Mouse (Mus musculus) urinary bladder, adult 2 months (tissue): ENCODE data around the gene Kif21b. TPM values are rescaled to one million over a fixed set of nuclear protein-coding genes. Genes with fewer than 3 reads are reported as not detected.

Experiments
- DNase-seq: peaks from one replicate; pipeline ENCODE4 v3.0.0; 2022; ENCODE audit warnings: low spot score
- polyA plus RNA-seq: library from polyadenylated mRNA; depleted of rRNA; stranded (reverse); fragments of >200 nt; gene quantifications from 2 replicates; pipeline ENCODE4 v1.2.3, GENCODE M21; 2012

Gene Kif21b
- polyA plus RNA-seq, 1 experiment: 2.4 TPM

DNA sequence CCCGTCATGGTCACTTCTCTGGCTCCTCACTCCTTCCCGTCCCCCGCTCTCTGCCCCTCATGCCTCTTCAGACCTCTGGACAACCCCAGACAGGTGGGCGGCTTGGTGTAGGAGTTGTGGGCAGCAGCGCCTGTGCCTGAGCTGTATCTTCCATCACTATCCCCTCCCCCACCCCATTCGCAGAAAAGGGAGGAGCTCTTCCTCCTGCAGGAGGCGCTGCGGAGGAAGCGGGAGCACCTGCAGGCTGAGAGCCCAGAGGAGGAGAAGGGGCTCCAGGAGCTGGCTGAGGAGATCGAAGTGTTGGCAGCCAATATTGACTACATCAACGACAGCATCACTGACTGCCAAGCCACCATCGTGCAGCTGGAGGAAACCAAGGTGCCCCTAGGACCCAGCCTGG lies 28.6 kb downstream of the Kif21b start:
- no peak for DNase-seq

DNA sequence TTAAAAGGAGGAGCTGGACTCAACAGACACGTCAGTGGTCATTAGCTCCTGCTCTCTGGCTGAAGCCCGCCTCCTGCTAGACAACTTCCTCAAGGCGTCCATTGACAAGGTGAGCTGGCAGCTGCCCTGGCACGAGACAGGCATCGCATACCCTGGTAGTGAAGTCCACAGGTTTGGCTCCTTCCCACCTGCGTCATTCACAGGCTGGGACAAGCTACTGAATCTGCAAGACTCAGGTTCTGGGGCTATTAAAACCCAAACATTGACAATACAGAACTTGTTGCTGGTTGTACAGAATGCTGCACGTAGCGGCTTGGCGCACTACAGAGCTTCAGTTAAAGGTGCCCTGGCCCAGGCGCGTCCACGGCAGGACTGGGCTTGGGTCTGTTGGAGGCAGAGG lies 29.1 kb downstream of the Kif21b start:
- DNase-seq: no peak

- DNase-seq: no peak
Observed at GRCm38 (mm10) chr1:136160930-136161329, 29.7 kb downstream of the Kif21b start.

- no peak for DNase-seq
Observed at GRCm38 (mm10) chr1:136161333-136161921, 30.2 kb downstream of the Kif21b start.

DNA sequence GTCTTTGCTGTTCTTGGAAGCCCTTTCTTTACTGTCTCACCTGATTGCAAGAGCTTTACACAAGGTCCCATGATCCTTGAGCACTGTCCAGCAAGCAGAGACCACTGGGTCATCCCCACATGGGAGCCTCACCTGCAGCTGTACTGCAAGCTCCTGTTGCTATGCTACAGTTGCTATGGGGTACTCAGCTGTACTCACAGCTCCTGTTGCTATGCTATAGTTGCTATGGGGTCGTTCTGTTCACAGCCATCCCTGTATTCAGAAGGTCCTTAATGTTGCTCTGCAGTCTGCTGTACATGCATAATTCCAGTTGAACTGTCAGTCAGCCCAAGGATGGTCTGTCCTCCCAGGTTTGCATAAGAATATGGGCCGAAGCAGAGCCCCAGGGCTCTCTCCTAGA lies 34.2 kb downstream of the Kif21b start:
- no peak for DNase-seq

DNA sequence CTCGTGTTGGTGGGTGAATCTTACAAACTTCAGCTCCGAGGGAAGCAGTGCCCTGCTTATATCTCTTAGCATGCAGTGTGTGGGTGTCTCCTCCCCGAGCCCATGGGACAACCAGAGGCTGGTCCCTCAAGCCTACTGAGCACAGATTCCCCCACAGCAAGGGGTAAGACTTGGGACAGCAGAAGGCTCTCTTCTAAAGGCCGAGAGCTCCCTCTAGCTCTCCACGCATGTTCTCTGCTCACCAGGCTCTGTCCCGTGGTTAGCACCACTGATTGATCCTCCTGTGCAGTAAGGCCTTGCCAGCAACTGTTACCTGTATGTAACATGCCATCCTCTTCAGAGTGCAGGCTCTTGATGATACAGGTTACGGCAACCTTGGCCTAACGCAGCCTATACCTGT lies 36.5 kb downstream of the Kif21b start:
- no peak for DNase-seq

GRCm38 (mm10) chr1:136170109-136170508 lies 38.9 kb downstream of the Kif21b start:
- no peak for DNase-seq

DNA sequence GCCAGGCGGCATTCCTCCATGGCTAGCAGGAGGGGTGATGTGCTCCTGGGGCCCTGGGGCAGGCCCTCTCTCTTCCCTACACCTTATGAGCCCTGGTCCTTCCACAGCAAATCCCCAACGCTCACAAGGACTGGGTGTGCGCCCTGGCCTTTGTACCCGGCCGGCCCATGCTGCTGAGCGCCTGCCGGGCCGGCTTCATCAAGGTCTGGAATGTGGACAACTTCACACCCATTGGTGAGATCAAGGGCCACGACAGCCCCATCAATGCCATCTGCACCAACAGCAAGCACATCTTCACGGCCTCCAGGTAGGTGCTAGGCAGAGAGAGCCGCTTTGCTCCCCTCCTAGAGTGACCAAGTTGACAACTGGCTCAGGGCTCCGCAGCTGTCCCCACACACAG lies 41.5 kb downstream of the Kif21b start:
- DNase-seq: no peak

DNA sequence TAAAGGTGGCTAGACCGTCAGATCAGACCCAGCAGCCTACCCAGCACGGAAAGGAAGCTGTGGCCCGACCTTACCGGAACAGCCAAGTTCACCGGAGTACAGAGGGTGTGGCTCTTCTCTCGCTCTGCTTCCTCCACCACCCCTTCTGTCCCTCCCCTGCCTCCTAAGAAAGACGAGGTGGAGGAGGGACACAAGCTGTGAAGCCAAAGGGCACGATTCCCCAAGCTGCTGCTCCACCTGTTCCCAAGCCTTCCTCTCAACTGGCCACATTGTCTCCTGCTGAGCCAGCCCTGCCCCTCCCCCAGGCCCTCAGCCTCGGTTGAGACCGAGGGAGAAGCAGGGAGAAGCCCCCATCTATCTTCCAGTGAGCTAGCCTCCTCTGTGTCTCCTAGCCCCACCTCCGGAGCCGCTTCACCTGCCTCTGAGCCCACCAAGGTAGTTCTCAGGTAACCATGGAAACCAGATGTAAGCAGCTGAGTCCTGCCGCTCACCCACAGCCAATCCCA lies 43.0 kb downstream of the Kif21b start:
- no peak for DNase-seq

GRCm38 (mm10) chr1:136175183-136175582 lies 44.0 kb downstream of the Kif21b start:
- DNase-seq: no peak

DNA sequence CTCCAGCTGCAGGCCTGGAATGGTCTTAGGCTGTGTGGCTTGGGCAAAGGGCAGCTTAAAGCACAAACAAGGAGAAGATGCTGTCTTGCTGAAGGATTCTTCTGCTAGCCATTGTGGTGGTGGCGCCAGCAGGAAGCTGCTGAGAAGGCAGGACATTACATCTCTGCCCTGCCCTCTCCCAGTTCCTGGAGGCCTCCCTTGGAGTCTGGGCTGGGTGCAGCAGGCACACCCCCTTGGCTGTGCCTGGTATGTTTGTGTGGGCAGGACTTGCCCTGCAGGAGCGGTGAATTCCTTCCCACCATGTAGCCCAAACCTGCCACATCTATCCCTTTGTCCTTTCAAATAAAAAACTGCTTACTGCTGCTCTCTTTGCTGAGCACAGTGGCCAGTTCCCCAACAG lies 45.9 kb downstream of the Kif21b start:
- no peak for DNase-seq

GRCm38 (mm10) chr1:136178741-136179140 lies 47.6 kb downstream of the Kif21b start:
- DNase-seq: no peak

GRCm38 (mm10) chr1:136179511-136180001 lies 48.4 kb downstream of the Kif21b start:
- no peak for DNase-seq

- DNase-seq: no peak
Observed at GRCm38 (mm10) chr1:136190033-136190432, 58.8 kb downstream of the Kif21b start.

DNA sequence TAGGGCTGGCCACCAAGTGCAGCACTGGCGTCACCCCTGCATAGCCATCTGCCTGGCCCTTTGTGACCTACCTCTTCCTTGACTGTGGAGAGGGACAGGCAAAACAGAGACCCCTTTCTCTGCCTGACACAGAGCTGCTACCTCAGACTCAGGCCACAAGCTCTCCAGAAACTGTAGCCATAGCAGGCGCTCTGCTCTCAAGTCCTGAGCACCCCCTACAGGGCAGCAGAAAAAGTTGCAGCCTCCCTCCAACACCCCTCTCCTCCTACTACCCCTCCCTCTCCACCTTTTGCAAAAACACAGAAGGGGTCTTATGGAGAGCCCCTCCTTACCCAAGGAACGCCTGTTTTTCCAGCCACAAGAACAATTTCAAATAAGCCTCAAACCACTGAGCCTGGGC lies 81.6 kb downstream of the Kif21b start, which contains the start of gene Mroh3:
TSS of gene Mroh3 (minus strand) at position 26 of the 400 bp plus-strand sequence.
- no peak for DNase-seq

- no peak for DNase-seq
Observed at GRCm38 (mm10) chr1:136214304-136214703, 83.1 kb downstream of the Kif21b start.

DNA sequence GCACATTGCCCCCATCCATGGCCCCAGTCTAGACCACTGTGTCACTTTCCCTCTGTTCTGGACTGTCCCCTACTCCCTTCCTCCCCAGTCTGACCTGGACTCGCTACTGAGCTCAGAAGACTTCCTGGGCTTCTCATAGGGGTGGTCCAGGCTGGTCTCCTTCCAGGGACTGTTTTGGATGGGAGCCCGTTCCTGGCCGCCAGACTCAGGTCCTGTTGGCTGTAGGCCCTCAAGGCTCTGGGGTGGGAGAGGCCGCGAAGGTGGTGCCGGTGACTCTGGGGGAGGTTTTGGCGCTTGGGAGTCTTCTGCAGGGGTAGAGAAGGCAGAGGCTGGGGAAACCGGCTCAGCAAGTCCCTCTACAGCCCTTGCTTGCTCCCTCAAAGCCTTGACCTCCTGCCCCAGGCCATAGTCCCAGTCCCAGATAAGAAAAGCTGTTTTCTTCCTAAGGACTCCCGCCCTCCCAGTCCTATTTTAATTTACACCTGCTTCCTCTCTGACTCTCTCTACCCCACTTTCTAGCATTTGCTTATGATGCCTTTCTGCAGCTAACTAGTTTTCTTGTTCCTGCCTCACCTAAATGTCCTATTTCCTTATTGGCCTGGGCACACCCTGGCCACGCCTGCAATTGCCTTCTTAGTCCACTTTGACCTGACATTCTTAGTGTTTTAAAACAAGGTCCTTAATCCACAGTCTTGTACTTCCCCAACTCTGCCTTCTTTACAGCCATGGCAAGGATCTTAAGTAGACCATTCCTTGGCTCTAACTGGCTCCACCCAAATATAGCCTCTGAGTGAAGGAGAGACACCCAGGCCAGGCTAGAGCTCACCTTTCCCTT lies 89.1 kb downstream of the Kif21b start:
- no peak for DNase-seq

GRCm38 (mm10) chr1:136222386-136222785 lies 91.2 kb downstream of the Kif21b start:
- DNase-seq: no peak

DNA sequence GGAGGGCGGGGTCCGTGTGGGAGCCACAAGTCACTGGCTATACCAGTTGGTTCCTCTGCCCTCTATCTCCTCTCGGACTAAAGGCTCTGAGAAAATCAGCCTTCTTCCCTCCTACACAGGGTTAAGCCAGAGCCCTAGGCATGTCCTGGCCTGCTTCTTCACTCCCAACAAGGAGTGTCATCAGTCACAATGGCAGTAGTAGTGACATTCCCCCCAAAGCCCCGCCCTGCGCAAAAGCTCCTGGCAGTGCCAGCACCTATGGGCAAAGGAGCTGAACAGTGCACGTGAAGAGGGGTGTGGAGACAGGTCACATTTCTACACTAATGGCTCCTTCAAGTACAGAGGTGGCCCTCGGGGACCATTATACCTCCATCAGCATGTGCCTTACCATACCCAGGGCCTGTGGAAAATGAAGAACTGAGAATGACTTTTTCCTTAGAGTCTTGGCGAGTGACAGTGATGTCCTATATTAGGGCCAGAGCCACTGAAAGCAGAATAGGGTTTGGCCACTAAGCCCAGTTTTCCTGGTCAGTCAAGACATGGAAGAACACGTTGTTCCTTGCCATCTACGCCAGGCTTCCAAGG lies 92.7 kb downstream of the Kif21b start:
- DNase-seq: no peak

DNA sequence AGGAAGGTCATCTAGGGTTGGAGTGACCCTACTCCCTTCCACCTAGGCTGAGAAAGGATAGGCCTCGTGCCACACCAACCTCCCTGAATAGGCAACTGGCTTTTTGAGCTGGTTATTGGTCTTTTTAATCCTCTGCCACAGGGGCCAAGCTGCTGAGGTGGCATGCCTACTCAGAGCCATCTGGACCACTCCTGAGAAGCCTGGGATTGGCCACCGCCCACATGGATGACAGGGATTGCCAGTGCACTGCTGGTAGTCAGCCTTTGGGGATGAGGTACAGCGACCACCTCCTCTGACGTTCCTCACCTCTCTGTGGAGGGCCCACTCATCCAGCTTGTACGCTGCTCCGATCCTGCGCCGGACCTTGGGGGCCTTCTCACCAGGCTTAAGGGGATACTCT lies 94.7 kb downstream of the Kif21b start:
- no peak for DNase-seq

- DNase-seq: no peak
Observed at GRCm38 (mm10) chr1:136226626-136227025, 95.4 kb downstream of the Kif21b start.
